Mouse (Mus musculus) bone marrow macrophage, adult 2 months (primary cell): ENCODE data around the gene Dtx2.

Experiments
- CTCF ChIP-seq: IDR thresholded peaks from 2 replicates; pipeline ENCODE4 v1.5.1; 2012; ENCODE audit warnings: low read depth, mild to moderate bottlenecking, low read length, moderate library complexity
- POLR2A ChIP-seq: IDR thresholded peaks from 2 replicates; pipeline ENCODE4 v1.6.1; 2012; ENCODE audit warnings: mild to moderate bottlenecking, low read depth, low read length, borderline replicate concordance

DNA sequence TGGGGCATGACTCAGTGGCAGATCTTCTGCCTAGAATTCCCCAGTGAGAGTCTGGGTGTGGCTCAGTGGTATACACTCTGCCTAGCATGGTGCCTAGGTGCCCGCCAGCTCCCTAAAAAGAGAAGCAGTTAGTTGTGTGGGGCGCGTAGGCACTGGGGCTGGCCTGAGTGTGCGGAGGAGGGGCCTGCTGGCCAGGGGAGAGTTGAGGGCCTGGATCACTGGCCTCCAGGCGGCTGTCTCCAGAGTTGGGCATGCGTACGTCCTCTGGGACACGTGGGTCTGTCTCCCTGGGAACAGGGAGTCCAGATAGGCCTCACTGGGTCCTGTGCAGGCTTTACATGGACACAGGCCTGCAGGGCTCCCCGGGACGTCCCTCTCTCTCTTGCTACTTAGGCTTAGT is 20.3 kb downstream of the Dtx2 start:
- TF ChIP-seq CTCF = no peak
- TF ChIP-seq POLR2A = no peak
